Mouse (Mus musculus): ENCODE measurements around the gene Alb. TPM values are rescaled to one million over a fixed set of nuclear protein-coding genes. Genes with fewer than 3 reads are reported as not detected.

The Alb gene
- not detected for total RNA-seq (2021)

GRCm38 (mm10) chr5:90460619-90461018 lies at the start of gene Alb:
Gene Alb, plus strand, starts transcription at chr5:90460897.
- no peak for DNase-seq (ENCODE audit: low spot score in 2 of 2)
- intact Hi-C loops (cut with DNase I) = no loop called here

- DNase-seq (ENCODE audit: low spot score in 2 of 2) = no peak
- intact Hi-C loops (cut with DNase I) = no loop called here
Observed at GRCm38 (mm10) chr5:90414142-90414924, 46.4 kb upstream of the Alb start.

DNA sequence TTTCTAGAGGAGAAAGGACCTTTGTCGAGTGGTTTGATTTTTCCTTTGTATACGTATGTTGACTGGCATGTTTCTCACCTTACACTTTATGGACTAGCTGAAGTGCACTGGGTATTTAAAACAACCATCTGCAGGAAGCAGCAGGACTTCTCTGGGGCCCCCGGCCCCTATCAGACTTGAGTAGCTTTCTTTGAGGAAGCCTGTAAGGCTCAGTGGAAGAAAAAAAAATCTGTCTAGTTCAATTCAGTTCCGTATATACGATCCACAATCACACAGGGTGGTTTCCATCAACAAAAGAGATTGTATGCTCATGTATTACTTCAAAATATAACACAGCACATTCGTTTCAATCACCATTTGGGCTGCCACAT lies 45.8 kb upstream of the Alb start:
- intact Hi-C loops (cut with DNase I) = no loop called here
- DNase-seq (ENCODE audit: low spot score in 2 of 2) = no peak

GRCm38 (mm10) chr5:90424625-90425024 lies 36.1 kb upstream of the Alb start:
- intact Hi-C loops (cut with DNase I) = no loop called here
- no peak for DNase-seq (ENCODE audit: low spot score in 2 of 2)

DNA sequence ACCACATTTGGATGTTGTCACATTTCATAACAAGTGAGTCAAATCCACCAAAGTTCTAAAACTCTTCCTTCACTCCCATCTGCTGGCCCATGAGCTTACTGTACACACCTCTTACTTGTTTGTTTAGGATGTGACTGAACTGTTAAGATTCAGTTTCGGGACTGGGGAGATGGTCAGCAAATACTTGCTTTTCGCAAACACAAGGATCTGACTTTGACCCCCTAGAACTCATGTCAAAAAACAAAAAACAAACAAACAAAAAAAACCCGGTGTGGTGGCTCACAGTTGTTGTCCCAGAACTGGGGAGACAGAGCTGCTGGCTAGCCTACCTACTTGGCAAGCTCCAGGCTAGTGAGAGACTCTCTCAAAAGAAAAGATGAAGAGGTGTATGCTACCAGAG lies 35.5 kb upstream of the Alb start:
- intact Hi-C loops (cut with DNase I) = no loop called here
- DNase-seq (ENCODE audit: low spot score in 2 of 2) = no peak

DNA sequence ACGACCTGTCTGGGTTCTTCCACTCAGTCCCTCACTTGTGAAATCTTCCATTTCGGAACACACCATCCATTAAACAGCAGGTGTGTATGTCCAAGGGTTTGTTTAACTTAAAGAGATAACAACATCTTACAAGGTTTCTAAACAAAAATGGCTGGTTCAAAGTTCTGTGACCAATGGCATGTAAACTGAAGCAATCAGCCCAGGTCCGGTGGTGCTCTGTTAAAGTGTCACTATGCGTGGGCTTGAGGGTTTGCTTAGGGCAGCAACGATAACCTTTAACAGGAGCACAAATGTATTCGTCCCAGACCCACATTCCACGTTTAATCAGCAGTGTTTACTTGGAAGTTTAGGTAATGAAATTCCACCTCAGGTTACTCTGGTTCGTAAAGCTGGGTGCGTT lies 29.6 kb upstream of the Alb start:
- no peak for DNase-seq (ENCODE audit: low spot score in 2 of 2)
- intact Hi-C loops (cut with DNase I) = no loop called here

DNA sequence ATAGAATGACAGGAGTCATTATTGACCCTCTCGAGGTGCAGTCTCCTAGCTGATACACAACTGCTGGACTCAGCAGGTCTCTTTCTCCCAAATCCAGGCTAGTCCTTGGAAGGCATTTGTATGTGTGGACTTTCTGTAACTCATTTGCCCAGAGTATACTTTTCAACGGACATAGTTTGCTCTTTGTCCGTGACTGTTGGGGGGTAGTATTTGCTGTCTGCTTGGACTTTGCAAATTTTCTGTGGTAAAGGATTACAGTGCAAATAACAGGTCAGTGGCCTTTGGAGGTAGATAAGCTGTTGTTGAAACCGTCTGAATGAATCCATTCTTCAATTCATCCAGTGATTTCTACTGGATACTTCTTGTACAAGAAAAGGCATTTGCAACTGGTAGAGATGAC lies 21.5 kb upstream of the Alb start:
- intact Hi-C loops (cut with DNase I) = no loop called here
- no peak for DNase-seq (ENCODE audit: low spot score in 2 of 2)

DNA sequence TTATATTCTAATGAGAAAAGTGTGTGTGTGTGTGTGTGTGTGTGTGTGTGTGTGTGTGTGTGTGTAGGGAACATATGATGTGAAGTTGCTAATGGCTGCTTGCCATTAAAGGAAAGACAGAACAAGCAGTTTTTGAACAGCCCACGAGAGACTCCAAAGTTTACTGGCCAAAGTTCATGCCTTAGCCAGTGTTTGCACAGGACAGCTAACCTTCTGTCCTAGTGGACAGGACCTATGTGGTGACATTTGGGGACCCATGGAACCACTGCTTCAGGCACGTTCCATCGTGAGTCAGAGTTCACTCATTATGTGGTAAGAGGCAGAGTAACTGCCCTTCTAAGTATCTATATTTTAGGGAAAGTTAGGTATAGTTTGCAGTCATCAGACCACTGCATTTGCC lies 13.1 kb upstream of the Alb start:
- DNase-seq (ENCODE audit: low spot score in 2 of 2) = no peak
- intact Hi-C loops (cut with DNase I) = no loop called here

DNA sequence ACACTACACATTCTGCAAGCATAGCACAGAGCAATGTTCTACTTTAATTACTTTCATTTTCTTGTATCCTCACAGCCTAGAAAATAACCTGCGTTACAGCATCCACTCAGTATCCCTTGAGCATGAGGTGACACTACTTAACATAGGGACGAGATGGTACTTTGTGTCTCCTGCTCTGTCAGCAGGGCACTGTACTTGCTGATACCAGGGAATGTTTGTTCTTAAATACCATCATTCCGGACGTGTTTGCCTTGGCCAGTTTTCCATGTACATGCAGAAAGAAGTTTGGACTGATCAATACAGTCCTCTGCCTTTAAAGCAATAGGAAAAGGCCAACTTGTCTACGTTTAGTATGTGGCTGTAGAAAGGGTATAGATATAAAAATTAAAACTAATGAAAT lies 10.7 kb upstream of the Alb start:
- intact Hi-C loops (cut with DNase I) = no loop called here
- no peak for DNase-seq (ENCODE audit: low spot score in 2 of 2)

GRCm38 (mm10) chr5:90452711-90453110 lies 8.0 kb upstream of the Alb start:
- intact Hi-C loops (cut with DNase I) = no loop called here
- no peak for DNase-seq (ENCODE audit: low spot score in 2 of 2)

DNA sequence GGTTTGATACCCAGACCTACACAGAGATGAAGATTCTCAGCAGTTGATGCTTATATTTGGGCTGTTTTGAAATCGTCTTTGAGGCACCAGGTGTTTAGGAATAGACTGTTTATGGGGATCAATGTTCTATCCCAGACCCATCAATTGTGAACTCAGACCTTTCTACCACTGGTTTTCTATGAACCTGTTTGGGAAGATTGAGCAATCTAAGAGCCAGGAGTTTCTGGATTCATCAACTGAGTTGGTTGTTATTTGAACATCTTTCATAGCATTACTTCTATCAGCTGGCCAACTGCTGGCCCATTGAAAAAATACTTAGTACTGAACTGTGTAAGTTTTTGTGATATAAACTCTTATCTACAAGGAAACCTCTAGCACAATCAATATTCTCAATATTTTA lies 3.5 kb upstream of the Alb start:
- intact Hi-C loops (cut with DNase I) = no loop called here
- DNase-seq (ENCODE audit: low spot score in 2 of 2) = no peak

GRCm38 (mm10) chr5:90458727-90459126 lies 2.0 kb upstream of the Alb start:
- DNase-seq (ENCODE audit: low spot score in 2 of 2) = no peak
- intact Hi-C loops (cut with DNase I) = no loop called here

- DNase-seq (ENCODE audit: low spot score in 2 of 2) = no peak
- intact Hi-C loops (cut with DNase I) = no loop called here
Observed at GRCm38 (mm10) chr5:90466806-90467205, 6.1 kb downstream of the Alb start.

DNA sequence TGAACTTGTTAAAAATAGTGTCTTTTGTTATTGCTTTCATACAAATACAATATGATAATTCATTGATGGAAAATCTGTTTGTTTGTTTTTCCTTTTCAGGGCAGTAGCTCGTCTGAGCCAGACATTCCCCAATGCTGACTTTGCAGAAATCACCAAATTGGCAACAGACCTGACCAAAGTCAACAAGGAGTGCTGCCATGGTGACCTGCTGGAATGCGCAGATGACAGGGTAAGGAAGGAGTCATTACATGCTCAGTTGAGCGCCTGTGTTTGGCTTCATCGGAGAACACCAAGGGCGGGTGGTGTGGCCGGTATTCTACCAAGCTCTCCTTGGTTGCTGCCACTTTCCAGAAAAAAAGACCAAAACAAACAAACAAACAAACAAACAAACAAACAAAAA lies 6.5 kb downstream of the Alb start:
- intact Hi-C loops (cut with DNase I) = no loop called here

GRCm38 (mm10) chr5:90470836-90471235 lies 10.1 kb downstream of the Alb start:
- intact Hi-C loops (cut with DNase I) = no loop called here
- no peak for DNase-seq (ENCODE audit: low spot score in 2 of 2)

More for the DNA sequence above, 6.5 kb downstream of the Alb start:
- DNase-seq (ENCODE audit: low spot score in 2 of 2) = no peak

DNA sequence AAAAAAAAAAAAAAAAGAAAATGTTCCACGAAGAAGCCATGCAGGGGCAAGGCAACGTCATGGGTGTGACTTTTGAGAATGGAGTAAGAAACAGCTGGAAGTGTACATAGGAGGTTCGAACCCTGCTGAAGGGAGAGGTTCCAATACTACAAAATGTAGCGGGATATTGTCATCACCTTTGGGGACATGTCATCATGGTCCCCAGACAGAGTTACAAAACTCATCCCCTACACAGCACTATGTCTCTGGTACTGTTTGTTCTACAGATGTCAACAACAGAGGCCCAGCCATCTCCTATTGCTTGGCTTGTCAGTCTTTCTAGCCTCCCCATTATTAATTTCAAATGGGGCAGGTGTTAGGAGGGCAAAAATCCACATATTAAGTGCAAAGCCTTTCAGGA lies 13.2 kb downstream of the Alb start:
- intact Hi-C loops (cut with DNase I) = no loop called here

GRCm38 (mm10) chr5:90474369-90474768 lies 13.7 kb downstream of the Alb start:
- intact Hi-C loops (cut with DNase I) = no loop called here
- no peak for DNase-seq (ENCODE audit: low spot score in 2 of 2)

More for the DNA sequence above, 13.2 kb downstream of the Alb start:
- no peak for DNase-seq (ENCODE audit: low spot score in 2 of 2)

GRCm38 (mm10) chr5:90476741-90477140 lies 16.0 kb downstream of the Alb start:
- no peak for DNase-seq (ENCODE audit: low spot score in 2 of 2)
- intact Hi-C loops (cut with DNase I) = no loop called here

- no peak for DNase-seq (ENCODE audit: low spot score in 2 of 2)
Observed at GRCm38 (mm10) chr5:90477308-90478140, 16.8 kb downstream of the Alb start.

DNA sequence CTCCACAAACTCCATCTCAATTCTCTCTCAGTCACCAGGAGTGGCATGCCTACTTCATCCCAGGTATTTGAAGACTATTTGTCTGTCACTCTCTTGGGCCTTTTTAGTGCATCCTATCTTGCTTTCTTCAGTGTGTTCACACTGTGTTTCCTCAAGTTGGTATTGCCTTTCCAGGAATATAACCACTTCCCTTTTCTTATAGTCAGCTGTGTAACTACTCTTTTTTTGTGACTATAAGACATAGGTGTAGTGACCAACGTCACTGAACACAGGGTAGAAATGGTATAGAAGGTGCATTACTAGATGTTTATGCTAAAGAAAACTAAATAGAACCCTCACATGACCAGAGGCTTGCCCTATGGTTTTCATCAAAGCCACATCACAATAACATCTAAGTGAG lies 18.2 kb downstream of the Alb start:
- intact Hi-C loops (cut with DNase I) = no loop called here
- DNase-seq (ENCODE audit: low spot score in 2 of 2) = no peak

More at GRCm38 (mm10) chr5:90477308-90478140, 16.8 kb downstream of the Alb start:
- intact Hi-C loops (cut with DNase I) = no loop called here

- no peak for DNase-seq (ENCODE audit: low spot score in 2 of 2)
- intact Hi-C loops (cut with DNase I) = no loop called here
Observed at GRCm38 (mm10) chr5:90485597-90485996, 24.9 kb downstream of the Alb start.
